Mouse (Mus musculus) monocyte, adult 5-6 weeks (primary cell): ENCODE measurements around the gene Rapgef4. TPM values are rescaled to one million over a fixed set of nuclear protein-coding genes. Genes with fewer than 3 reads are reported as not detected.

ENCODE experiments used
- ATAC-seq: fragments of 153-309, 156-312 bp; replicated peaks from 2 replicates; pipeline ENCODE4 v1.8.0; 2017; ENCODE audit warnings: mild to moderate bottlenecking; ENCODE audit not compliant: low TSS enrichment, insufficient number of reproducible peaks, severe bottlenecking, poor library complexity, low FRiP score
- total RNA-seq: library from RNA; stranded (forward); fragments of 200-1000, 200-491, 200-594 nt; gene quantifications from 3 replicates; pipeline ENCODE4 v1.2.3, GENCODE M21; 2017

The Rapgef4 gene
- 2.1 to 4.4 TPM (median 3.8 TPM) in 3 replicates for total RNA-seq

DNA sequence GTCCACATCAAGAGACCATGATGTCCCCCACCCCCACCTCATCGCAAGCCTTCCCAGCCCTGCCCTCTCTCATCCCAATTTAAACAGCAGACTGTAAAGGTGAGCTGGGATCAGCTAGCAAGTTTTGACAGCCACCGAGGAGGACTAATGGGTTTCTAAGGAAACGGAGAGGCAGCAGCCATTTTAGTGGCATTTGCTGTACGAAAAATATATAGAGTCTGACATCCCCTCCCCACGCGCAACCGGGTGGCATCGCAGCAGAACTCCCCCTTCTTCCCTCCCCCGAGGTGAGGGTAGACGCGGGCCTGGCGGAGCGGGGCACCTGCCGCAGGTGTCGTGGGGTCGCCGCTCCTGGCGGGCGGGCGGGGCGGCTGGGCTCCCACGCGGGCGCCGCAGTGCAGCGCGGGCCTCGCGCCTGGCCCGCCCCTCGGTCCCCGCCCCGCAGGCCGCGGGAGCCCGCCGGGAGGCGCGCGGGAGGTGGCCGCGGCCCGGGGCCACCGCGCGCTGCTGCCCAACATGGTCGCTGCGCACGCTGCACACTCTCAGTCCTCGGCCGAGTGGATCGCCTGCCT, at the start of gene Rapgef4:
Rapgef4 (plus strand) TSS at position 470 of the 572 bp plus-strand sequence.
- no peak for ATAC-seq

DNA sequence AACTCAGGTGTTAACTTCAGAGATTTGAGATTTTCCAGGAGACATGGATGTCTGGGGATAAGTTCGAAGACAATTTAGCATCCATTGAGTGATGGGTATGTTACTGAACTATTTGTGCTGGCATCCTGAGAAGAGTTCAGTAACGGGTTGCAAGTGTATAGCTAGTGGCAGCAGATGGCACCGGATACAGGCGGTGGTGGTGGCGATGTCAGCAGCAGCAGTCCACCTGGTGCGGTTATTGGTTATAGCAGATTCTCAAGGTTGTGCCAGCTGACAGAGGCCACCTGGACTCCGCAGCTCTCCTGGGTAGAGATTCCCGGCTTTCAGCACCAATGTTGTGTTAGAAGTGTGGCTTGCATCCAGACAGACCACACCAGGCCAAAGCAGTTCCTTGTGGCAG, 47.0 kb upstream of the Rapgef4 start:
- no peak for ATAC-seq

DNA sequence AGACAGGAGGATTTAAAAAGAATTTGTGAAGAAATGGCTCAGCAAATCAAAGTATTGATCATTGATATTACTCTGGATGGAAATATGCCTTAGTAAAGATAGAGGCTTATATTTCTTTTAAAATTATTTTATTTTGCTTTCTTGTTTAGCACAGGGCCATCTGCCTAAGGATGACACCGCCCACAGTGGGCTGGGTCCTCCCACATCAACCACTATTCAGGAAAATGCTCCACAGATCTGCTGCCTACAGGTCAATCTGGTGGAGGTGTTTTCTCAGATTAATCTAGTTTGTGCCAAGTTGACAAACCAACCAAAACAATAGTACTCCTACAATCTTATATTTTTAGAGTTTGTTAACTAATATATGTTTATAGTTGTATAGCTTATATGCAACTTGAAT, 44.3 kb upstream of the Rapgef4 start:
- ATAC-seq = no peak

DNA sequence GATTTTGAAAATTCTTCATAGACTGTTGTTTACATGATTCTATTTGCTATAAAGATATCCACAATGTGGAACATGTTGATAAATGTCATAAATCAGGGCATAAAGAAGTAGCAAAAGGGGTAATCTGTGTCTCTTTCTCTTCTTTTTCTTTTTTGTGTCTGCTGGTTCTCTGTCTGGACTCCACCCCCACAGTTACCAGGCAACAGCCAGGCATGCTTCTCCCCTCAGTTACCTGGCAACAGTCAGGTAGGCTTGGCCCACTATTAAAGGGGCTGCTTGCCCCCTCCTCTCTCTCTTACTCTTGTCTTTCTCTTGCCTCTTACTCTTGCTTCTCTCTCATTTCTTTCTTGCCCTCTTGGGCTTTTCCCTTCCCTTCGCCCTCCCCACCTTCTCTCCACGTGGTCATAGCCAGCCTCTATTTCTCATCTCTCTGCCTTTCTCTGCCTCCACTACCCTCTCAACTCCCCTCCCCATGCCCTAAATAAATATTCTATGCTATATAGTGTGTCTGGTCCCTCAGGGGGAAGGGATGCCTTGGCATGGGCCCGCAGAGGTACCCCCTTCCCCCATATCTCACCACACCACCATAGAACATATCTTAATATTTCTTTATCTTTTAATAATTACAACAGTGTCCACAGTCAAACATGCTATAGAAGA, 43.3 kb upstream of the Rapgef4 start:
- ATAC-seq = no peak

DNA sequence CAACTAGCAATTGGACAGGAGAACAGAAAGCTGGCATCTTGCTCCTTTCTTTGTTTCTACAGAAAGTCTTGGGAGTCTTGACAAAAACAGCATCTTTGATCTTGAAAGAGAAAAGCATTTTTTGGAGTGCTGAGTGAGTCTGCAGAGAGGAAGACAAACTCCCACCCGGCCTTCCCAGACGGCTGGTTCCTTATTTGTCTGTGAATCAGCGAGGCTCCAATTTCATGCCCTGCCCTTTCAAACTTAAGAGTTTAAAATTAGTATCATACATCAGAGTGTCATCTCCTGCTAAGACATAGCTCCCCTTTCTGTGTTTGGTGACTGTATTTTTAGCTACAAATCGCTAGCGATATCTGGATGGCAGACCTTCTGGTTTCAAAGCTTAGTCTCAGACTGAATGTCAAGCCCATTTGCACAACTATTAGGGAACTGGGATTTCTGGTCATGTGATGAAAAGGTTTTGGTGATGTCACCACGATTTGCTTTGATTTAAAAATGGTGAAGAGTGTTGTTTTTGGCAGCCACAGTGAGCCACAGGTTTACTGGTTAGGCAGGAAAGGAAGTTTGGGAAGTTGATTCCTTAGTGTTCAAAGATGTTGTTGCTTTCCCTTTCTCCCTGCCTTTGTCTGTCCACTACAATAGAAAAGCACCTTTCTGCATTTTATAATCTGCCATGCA, 42.2 kb upstream of the Rapgef4 start:
- ATAC-seq = no peak

DNA sequence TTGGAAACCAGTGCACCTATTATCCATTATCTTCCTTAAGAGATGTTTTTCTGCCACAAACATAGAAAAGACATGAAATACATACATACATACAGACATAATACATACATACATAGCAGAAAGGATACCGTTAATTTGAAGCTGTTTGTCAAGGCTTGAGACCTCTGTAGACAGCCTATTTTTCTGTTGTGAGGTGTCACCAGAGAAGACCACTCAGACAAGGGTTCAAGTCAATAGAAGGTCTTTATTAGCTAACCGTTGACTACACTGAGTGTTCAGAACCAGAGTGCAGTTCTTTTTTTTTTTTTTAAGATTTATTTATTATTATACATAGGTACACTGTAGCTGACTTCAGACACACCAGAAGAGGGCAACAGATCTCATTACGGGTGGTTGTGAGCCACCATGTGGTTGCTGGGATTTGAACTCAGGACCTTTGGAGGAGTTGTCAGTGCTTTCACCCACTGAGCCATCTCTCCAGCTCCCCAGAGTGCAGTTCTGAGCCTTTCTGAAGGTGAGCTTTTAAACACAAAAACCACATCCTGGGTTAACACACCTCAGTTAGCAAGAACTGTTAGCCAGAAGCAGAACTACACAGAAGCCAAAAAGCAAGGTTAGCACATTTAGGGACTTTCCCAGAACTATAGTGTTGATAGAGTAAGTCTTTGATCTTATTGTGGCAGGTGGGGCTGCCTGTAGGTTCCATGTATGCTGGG, 39.9 kb upstream of the Rapgef4 start:
- ATAC-seq = no peak

DNA sequence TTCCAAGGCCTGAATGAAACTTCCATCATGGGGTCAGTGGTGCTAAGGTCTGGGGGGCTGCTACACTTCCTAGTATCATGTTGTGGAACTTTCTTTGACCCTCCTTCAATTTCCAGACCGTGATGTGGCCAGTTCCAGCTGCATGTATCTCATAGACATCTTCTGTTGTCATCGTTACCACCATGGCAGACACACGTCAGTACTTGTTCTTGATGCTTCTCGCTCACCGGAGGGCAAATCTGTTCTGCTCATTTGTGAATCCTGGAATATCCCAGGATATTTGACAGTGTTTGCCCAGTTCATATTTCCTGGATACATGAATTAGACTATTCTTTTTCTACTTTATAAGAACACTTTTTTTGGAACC, 39.3 kb upstream of the Rapgef4 start:
- no peak for ATAC-seq

DNA sequence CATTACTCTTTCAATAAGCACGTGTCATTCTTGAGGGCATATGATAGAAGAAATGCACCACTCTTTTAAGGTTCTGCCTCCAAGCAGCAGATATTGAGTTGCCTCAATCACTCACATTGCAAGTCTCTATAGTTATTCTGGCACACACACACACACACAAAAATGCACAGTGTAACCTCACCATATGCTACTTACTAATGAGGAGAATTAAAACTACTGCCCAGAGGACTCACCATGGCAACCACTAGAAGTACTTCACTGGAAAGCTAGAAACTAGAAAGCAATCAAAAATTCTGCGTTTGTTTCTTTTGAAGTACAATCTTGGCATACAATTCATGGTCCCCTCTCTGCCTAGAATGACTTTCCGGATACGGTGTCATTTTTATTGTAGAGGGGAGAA, 29.8 kb upstream of the Rapgef4 start:
- no peak for ATAC-seq

DNA sequence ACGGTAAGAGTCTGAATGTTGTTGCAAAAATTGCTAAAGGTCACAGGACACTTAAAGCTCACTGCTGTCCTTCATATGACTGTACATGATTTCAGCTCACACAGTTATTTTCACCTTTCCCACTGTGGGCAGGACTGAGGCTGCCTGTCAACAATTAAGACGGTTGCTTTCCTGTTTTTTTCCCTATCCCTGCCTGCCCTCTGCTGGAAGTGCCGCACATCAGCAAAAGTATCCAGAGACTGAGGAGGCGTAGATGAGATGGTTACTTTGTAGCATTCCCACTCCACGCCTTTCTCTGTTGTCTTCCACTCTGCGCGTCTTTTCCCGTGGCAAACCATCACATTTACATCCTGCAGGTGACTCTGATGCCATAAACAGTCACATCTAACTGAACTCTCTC, 25.4 kb upstream of the Rapgef4 start:
- no peak for ATAC-seq

DNA sequence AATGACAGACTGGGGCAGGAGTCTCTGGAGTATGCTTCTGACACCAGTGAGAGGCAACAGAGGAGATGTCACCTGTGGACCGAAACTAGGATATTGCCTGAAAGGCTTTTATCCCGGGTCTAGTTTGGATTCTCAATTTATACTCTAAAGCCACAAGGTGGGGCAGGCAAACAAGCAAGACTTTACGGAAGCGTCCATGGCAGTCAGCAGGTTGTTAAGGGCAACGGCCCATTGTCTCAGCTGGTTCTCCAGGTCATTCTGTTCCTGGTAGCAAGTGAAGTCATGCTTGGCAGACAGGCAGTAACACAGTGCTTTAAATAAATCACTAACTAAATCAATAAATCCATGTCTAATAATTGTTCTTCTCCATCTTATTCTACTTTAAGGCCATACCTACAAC, 24.6 kb upstream of the Rapgef4 start:
- ATAC-seq = no peak

DNA sequence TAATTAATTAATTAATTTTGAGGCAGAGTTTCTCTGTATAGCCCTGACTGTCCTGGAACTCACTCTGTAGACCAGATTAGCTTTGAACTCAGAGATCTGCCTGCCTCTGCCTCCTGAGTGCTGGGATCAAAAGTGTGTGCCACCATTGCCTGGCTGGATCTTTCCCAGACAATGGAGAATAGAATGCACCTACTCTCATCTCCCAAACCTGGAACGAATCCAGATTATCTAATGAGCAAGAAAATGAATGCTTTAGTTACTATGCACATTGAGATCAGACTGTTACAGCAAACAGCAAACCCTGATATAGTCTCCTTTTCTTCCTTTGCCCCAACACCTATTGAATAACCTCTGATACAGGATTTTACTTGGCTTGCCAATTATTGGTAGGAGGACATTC, 23.1 kb upstream of the Rapgef4 start:
- ATAC-seq = no peak

DNA sequence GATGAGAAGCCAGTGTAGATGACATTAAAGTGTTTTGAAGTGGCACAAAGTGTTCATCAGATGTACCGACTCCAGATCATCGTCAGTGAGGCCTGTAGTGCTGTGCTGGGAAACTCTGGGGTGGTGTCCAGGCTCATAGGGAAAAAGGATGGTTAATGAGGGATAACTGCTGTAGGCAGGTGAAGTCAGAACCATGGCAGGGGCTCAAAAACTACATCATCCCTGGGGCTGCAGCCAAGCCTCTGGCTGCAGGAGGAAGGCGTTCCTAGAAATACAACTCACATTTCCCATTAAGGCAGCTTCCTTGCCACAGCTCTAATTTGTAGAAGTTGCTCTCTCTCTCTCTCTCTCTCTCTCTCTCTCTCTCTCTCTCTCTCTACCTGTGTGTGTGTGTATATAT, 22.6 kb upstream of the Rapgef4 start:
- ATAC-seq = no peak

DNA sequence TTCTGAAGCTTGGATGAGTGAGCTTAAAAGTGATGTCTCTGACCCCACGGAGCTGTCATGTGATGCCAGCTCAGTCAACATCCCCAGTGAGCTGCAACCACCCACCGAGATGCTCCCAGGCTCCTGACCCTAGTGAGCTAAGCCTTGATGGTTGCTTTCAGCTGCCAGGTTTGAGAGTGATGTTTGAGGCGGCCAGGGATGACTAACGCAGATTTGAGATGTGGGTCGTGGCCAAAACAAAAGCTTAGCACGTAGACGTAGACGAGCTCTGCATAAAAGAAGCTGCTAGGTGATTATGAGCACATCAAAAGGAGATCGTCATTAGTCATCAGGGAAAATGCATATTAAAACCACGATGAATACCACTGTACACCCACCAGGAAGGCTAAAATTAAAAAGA, 16.8 kb upstream of the Rapgef4 start:
- no peak for ATAC-seq

DNA sequence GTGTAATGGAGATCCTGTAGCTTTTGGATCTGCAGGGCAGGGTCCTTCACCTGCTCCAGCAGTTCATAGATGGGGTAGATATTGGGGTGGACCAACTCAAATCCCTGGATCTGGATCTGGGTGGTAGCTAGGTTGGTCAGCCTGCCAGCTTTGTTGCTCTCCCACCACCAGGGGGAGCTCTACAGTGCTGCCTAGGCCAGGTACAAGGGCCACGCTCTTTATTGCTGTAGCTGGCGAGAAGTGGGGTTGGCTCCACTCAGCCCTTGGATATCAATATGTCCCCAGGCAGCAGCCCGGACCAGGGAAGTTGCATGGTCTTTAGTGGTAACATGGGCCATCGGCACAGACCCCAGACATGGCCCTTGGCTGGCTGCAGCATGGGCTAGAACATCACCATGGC, 15.6 kb upstream of the Rapgef4 start:
- ATAC-seq = 0 out of 2 replicates have a peak, but pooled peaks have one; percentile 13

DNA sequence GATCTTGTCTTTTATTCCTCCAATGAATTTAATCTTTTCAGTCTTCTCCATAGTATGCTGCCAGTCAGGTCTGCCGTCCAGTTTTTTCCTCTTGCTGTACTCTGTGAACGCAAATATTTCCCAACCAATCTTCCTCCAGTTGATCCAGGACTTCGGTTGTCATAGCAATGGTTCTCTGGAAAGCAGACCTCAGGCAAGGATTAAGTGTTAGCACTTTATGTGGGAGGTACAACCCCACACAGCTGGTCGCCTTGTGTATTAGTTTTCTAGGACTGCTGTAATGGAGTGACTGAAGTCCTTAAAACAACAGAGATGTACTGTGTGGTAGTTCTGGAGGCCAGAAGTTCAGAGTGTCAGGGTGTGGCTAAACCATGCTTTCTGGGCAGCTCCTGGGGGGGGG, 14.3 kb upstream of the Rapgef4 start:
- ATAC-seq = no peak

DNA sequence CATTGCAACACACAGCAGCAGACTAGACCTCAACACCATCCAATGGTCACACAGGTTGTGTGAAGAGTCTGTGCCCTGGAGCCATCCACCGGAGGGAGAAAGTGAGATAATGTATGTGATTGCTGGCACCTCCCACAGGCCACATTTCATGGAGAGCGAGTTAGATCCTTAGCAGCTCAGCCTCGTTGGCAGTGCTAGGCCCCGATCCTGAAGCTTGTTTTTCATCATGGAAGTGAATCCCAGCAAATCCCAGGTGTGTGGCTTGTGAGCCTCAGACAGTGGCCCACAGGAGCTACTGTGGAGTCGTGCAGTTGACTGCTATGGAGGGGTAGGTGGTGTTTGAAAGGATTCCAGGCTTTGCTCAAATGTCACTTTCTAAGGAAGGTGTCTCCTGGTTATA, 13.2 kb upstream of the Rapgef4 start:
- no peak for ATAC-seq

DNA sequence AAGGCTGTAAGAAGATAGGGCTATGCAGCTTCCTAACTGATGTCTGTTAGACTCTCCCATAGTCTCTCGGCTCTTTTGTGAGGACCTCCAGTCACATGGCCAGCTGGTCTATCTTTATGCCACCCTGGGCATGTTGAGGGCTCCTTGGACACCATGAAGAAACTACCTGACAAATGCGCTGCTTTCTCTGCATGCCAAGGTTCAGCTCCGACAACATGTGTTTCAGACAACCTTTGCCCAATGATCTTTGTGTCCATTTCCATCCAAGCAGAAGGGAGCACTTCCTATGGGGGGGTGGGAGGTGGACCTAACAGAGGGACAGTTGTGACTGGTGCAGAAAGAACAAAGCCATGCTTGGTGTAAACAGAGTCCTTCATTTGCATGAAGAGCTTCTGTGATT, 7.4 kb upstream of the Rapgef4 start:
- ATAC-seq = no peak

DNA sequence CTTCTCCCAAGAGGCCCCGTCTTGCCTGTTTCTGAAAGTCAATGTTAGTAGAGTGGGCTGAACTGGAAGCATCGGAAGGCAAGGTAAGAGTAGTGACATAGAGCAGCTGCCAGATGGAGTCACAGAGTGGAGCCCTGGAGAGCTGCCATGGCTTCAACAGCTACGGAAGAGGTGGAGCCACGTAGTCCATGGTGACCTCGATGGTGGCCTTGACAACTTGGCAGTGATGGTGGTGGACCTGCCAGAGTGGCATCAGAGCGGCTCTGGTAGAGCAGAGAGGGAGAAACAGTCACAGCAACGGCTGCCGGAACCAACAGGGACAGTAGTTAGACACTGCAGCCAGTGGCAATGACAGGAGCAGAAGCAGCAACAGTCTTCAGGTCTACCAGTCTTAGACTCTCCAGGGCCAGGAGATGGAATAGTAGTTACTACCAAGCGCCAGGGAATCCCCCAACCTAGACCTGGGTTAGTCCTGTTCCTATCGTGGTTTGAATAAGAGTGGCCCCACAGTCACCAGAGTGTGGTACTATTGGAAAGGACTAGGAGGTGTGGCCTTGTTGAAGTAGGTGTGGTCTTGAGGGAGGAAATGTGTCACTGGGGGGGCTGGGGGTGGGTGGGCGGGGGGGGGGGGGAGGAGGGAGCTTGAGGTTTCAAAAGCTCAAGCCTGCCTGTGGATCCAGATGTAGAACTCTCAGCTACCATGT, 6.7 kb upstream of the Rapgef4 start:
- no peak for ATAC-seq

DNA sequence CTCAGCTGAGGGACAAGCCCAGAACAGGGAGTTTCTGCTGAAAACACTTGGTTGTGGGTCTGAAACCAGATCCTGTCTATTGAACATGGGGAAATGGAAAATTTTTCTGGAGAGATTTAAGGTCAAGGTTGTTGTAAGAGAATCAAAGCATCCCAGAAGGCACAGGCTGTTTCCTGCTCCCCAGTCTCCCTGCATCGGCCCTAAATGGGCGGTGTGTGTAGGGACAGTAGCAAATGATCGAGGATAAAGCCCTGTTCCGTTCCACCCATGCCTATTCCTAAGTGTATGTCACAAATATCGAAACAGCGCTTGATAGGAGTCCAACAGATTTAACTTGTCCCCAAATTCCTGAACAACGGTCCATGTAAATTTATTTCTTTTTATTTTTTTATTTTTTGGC, 1.1 kb upstream of the Rapgef4 start:
- no peak for ATAC-seq
